Mouse (Mus musculus): ENCODE measurements around the gene Chrna7.

Chrna7 gene

GRCm38 (mm10) chr7:63060996-63061395 lies 151.4 kb downstream of the Chrna7 start:
- no peak for DNase-seq

Data from cerebellum, adult 8-10 months (tissue).